Mouse (Mus musculus) left cerebral cortex, postnatal 25 days (tissue): ENCODE measurements around the gene Zfp235. TPM values are rescaled to one million over a fixed set of nuclear protein-coding genes. Genes with fewer than 3 reads are reported as not detected.
A peak's percentile ranks its signal among the peaks of the same experiment; 100 is the strongest.

Experiments used
- DNase-seq, 2 experiments: peaks; one replicate each; pipeline ENCODE4 v3.0.0; 2022; ENCODE audit warnings: low spot score in 2 of 2, mixed read lengths in 1 of 2
- intact Hi-C: fragments of 180-260 bp; cut with DNase I; formaldehyde crosslinking; loops from one replicate; pipeline ENCODE4 v1.15.1; 2025
- total RNA-seq, 2 experiments: library from RNA; stranded (reverse); gene quantifications; 2 replicates each; pipeline ENCODE4 v1.2.3; 2021

Gene Zfp235
- 10 to 100 TPM; 20.2 to 20.4 TPM for total RNA-seq

- intact Hi-C loops = loop anchor here (1.0 to 10.0 kb wide), 3 partner anchors 22 to 121 kb away; partner anchors contain the start of genes Zfp108, Zfp112 and Zfp180
- peak; percentile 92 to 96 for DNase-seq
These were observed at the start of gene Zfp235 for GRCm38 (mm10) chr7:24133996-24134828. Zfp235 (plus strand) TSS chr7:24134169.

- intact Hi-C loops = no loop called here
- no peak for DNase-seq
These were observed 47.1 kb upstream of the Zfp235 start for GRCm38 (mm10) chr7:24086871-24087270.

GRCm38 (mm10) chr7:24087485-24088125 is 46.4 kb upstream of the Zfp235 start:
- intact Hi-C loops = no loop called here
- no peak for DNase-seq

GRCm38 (mm10) chr7:24104403-24104802 is 29.6 kb upstream of the Zfp235 start:
- intact Hi-C loops = no loop called here
- no peak for DNase-seq

- DNase-seq = no peak
- intact Hi-C loops = no loop called here
These were observed 28.7 kb upstream of the Zfp235 start for GRCm38 (mm10) chr7:24105144-24105703.

- DNase-seq = no peak
- intact Hi-C loops = no loop called here
These were observed 23.1 kb upstream of the Zfp235 start for GRCm38 (mm10) chr7:24110839-24111238.

- intact Hi-C loops = loop anchor here (1.0 kb wide), 3 partner anchors 23 to 205 kb away; partner anchors contain the start of genes Zfp235 and Zfp94
- DNase-seq = no peak
These were observed 22.2 kb upstream of the Zfp235 start for GRCm38 (mm10) chr7:24111772-24112155.

- intact Hi-C loops = loop anchor here (1.0 kb wide), 3 partner anchors 22 to 204 kb away; partner anchors contain the start of genes Zfp235 and Zfp94
- peak; percentile 84 to 94 for DNase-seq
These were observed 21.7 kb upstream of the Zfp235 start, which contains the start of gene Zfp112 for GRCm38 (mm10) chr7:24112156-24112856. Zfp112 (plus strand) TSS chr7:24112314.

GRCm38 (mm10) chr7:24113001-24113400 is 21.0 kb upstream of the Zfp235 start:
- DNase-seq = peak; percentile 22 to 55
- intact Hi-C loops = no loop called here

- DNase-seq = no peak
- intact Hi-C loops = no loop called here
These were observed 17.3 kb upstream of the Zfp235 start for GRCm38 (mm10) chr7:24116655-24117054.

GRCm38 (mm10) chr7:24133425-24133995 is 459 bp upstream of the Zfp235 start:
- DNase-seq = peak in 1 of 2 experiments; percentile 24

GRCm38 (mm10) chr7:24142566-24142965 is 8.6 kb downstream of the Zfp235 start:
- DNase-seq = no peak
- intact Hi-C loops = no loop called here

More at GRCm38 (mm10) chr7:24133425-24133995, 459 bp upstream of the Zfp235 start:
- intact Hi-C loops = loop anchor here (10.0 kb wide), 1 partner anchor 121 kb away; the partner anchor contains the start of gene Zfp108

GRCm38 (mm10) chr7:24153272-24153671 is 19.3 kb downstream of the Zfp235 start:
- DNase-seq = no peak
- intact Hi-C loops = no loop called here

GRCm38 (mm10) chr7:24172191-24172590 is 38.2 kb downstream of the Zfp235 start:
- no peak for DNase-seq

GRCm38 (mm10) chr7:24174618-24175336 is 40.8 kb downstream of the Zfp235 start, which contains the start of gene Zfp114:
Zfp114 (plus strand) TSS chr7:24175060.
- intact Hi-C loops = loop anchor here (1.0 to 2.0 kb wide), 2 partner anchors 32 to 93 kb away; partner anchors contain the start of gene Zfp180
- DNase-seq = peak; percentile 79 to 83

More at GRCm38 (mm10) chr7:24172191-24172590, 38.2 kb downstream of the Zfp235 start:
- intact Hi-C loops = no loop called here

- DNase-seq = no peak
- intact Hi-C loops = loop anchor here (1.0 to 2.0 kb wide), 2 partner anchors 31 to 94 kb away; partner anchors contain the start of gene Zfp180
These were observed 41.4 kb downstream of the Zfp235 start for GRCm38 (mm10) chr7:24175337-24175711.

- intact Hi-C loops = no loop called here
- no peak for DNase-seq
These were observed 53.6 kb downstream of the Zfp235 start for GRCm38 (mm10) chr7:24187611-24188010.

GRCm38 (mm10) chr7:24188901-24189570 is 55.1 kb downstream of the Zfp235 start:
- no peak for DNase-seq
- intact Hi-C loops = no loop called here
